Mouse (Mus musculus) liver, embryonic 14.5 days (tissue): ENCODE measurements around the gene Mcoln3.

Experiments
- CTCF ChIP-seq: IDR thresholded peaks from 2 replicates; pipeline ENCODE4 v1.5.1; 2016; ENCODE audit warnings: antibody characterized with exemption, low read depth, control low read depth
- EP300 ChIP-seq: IDR thresholded peaks from 2 replicates; pipeline ENCODE4 v1.6.1; 2016; ENCODE audit warnings: antibody characterized with exemption, low read depth

DNA sequence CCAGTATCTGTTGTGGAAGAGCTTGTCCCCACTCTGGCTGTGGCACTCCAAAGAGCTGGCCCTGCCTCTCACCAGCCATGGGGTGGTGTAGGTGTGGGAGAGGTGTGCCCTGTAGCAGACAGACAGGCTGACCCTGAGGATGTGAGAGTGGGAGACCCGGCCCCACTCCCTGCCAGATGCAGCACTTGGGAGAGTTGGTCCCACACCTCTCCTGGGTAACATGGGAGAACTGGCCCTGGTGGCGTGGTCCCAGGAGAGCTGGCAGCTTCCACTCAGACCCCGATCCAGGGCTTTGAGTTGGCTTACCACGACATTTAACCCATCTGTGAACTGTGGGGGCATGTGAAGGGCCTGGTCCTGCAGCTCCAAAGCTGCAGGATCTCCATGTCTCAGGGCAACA lies 19.4 kb upstream of the Mcoln3 start:
- TF ChIP-seq CTCF (no peak), EP300 (no peak)
